Mouse (Mus musculus): ENCODE data around the gene Tmem210. TPM values are rescaled to one million over a fixed set of nuclear protein-coding genes. Genes with fewer than 3 reads are reported as not detected.

The Tmem210 gene
- polyA plus RNA-seq, 1 experiment from 2014 or later, result not detected

GRCm38 (mm10) chr2:25338303-25338702, 50.4 kb downstream of the Tmem210 start:
- H3K4me1 ChIP-seq (ENCODE audit: control insufficient read depth, insufficient read depth, low read length), result peaks cover 2% of the 10 kb centered on the region
- H3K27ac ChIP-seq (ENCODE audit: low read depth, low read length), result no peak overlapping the region
- H3K27me3 ChIP-seq (ENCODE audit: control insufficient read depth, insufficient read depth, low read length), result no peaks in the 10 kb centered on the region
- H3K36me3 ChIP-seq (ENCODE audit: control insufficient read depth, insufficient read depth, low read length), result peaks cover 13% of the 10 kb centered on the region
- H3K9me3 ChIP-seq (ENCODE audit: control insufficient read depth, low read length), result no peaks in the 10 kb centered on the region
- DNase-seq (ENCODE audit: low spot score), result no peak
- H3K4me2 ChIP-seq (ENCODE audit: low read depth), result no peak overlapping the region
- ATAC-seq (ENCODE audit: insufficient read depth, low FRiP score, low TSS enrichment), result no peak
- no peak overlapping the region for H3K4me3 ChIP-seq (ENCODE audit: low read depth, low read length)
- no peak overlapping the region for H3K9ac ChIP-seq (ENCODE audit: low read length)
- WGBS, result 94% methylated on average over 6 of the region's 6 CpGs

Other genes starting within 250 kb of the Tmem210 start
- 52.6 and 56.1 TPM in 2 replicates for gene Nsmf, start 233.8 kb upstream of the Tmem210 start, polyA plus RNA-seq (2014; fragmentation: Nextera tagmentation; extraction: Ambion mirVana)
- not detected in 2 replicates for gene Entpd8, start 207.8 kb upstream of the Tmem210 start, polyA plus RNA-seq (2014; fragmentation: Nextera tagmentation; extraction: Ambion mirVana)
- gene Noxa1, start 193.0 kb upstream of the Tmem210 start, polyA plus RNA-seq (2014; fragmentation: Nextera tagmentation; extraction: Ambion mirVana), result 0.29 TPM in 1 of 2 replicates, not detected in the other
- gene Nrarp, start 107.4 kb upstream of the Tmem210 start, polyA plus RNA-seq (2014; fragmentation: Nextera tagmentation; extraction: Ambion mirVana), result 53.7 and 57.8 TPM in 2 replicates
- 1.6 and 1.9 TPM in 2 replicates for gene Tor4a, start 91.3 kb upstream of the Tmem210 start, polyA plus RNA-seq (2014; fragmentation: Nextera tagmentation; extraction: Ambion mirVana)
- 94.8 and 99.8 TPM in 2 replicates for gene Nelfb, start 76.7 kb upstream of the Tmem210 start, polyA plus RNA-seq (2014; fragmentation: Nextera tagmentation; extraction: Ambion mirVana)
- not detected in 2 replicates for gene Stpg3, start 73.5 kb upstream of the Tmem210 start, polyA plus RNA-seq (2014; fragmentation: Nextera tagmentation; extraction: Ambion mirVana)
- gene Fam166a, start 69.4 kb upstream of the Tmem210 start, polyA plus RNA-seq (2014; fragmentation: Nextera tagmentation; extraction: Ambion mirVana), result not detected in 2 replicates
- 515 and 528 TPM in 2 replicates for gene Tubb4b, start 63.4 kb upstream of the Tmem210 start, polyA plus RNA-seq (2014; fragmentation: Nextera tagmentation; extraction: Ambion mirVana)
- gene Slc34a3, start 53.8 kb upstream of the Tmem210 start, polyA plus RNA-seq (2014; fragmentation: Nextera tagmentation; extraction: Ambion mirVana), result not detected in 2 replicates
- not detected in 2 replicates for gene Rnf224, start 51.4 kb upstream of the Tmem210 start, polyA plus RNA-seq (2014; fragmentation: Nextera tagmentation; extraction: Ambion mirVana)
- gene Rnf208, start 45.9 kb upstream of the Tmem210 start, polyA plus RNA-seq (2014; fragmentation: Nextera tagmentation; extraction: Ambion mirVana), result 29.9 and 34.0 TPM in 2 replicates
- gene Cysrt1, start 45.7 kb upstream of the Tmem210 start, polyA plus RNA-seq (2014; fragmentation: Nextera tagmentation; extraction: Ambion mirVana), result not detected in 2 replicates
- gene AL732309.1, start 41.3 kb upstream of the Tmem210 start, polyA plus RNA-seq (2014; fragmentation: Nextera tagmentation; extraction: Ambion mirVana), result 5.1 and 6.6 TPM in 2 replicates
- 11.4 and 13.0 TPM in 2 replicates for gene Tmem203, start 32.7 kb upstream of the Tmem210 start, polyA plus RNA-seq (2014; fragmentation: Nextera tagmentation; extraction: Ambion mirVana)
- 4.0 and 5.3 TPM in 2 replicates for gene Tprn, start 25.5 kb upstream of the Tmem210 start, polyA plus RNA-seq (2014; fragmentation: Nextera tagmentation; extraction: Ambion mirVana)
- 217 and 227 TPM in 2 replicates for gene Ssna1, start 15.7 kb upstream of the Tmem210 start, polyA plus RNA-seq (2014; fragmentation: Nextera tagmentation; extraction: Ambion mirVana)
- gene Anapc2, start 15.7 kb upstream of the Tmem210 start, polyA plus RNA-seq (2014; fragmentation: Nextera tagmentation; extraction: Ambion mirVana), result 120 and 128 TPM in 2 replicates
- not detected in 2 replicates for gene Lrrc26, start 1.8 kb downstream of the Tmem210 start, polyA plus RNA-seq (2014; fragmentation: Nextera tagmentation; extraction: Ambion mirVana)
- gene Grin1, start 31.0 kb downstream of the Tmem210 start, polyA plus RNA-seq (2014; fragmentation: Nextera tagmentation; extraction: Ambion mirVana), result 2.5 and 3.7 TPM in 2 replicates
- 65.8 and 87.4 TPM in 2 replicates for gene Man1b1, start 44.2 kb downstream of the Tmem210 start, polyA plus RNA-seq (2014; fragmentation: Nextera tagmentation; extraction: Ambion mirVana)
- 16.2 and 20.6 TPM in 2 replicates for gene Dpp7, start 68.2 kb downstream of the Tmem210 start, polyA plus RNA-seq (2014; fragmentation: Nextera tagmentation; extraction: Ambion mirVana)
- 5.1 and 7.0 TPM in 2 replicates for gene Uap1l1, start 77.5 kb downstream of the Tmem210 start, polyA plus RNA-seq (2014; fragmentation: Nextera tagmentation; extraction: Ambion mirVana)
- 49.2 and 53.7 TPM in 2 replicates for gene Sapcd2, start 84.2 kb downstream of the Tmem210 start, polyA plus RNA-seq (2014; fragmentation: Nextera tagmentation; extraction: Ambion mirVana)
- 0.12 TPM in 1 of 2 replicates, not detected in the other for gene Entpd2, start 107.7 kb downstream of the Tmem210 start, polyA plus RNA-seq (2014; fragmentation: Nextera tagmentation; extraction: Ambion mirVana)
- gene Npdc1, start 111.2 kb downstream of the Tmem210 start, polyA plus RNA-seq (2014; fragmentation: Nextera tagmentation; extraction: Ambion mirVana), result 133 TPM in 2 replicates
- 0.11 TPM in 1 of 2 replicates, not detected in the other for gene Fut7, start 135.1 kb downstream of the Tmem210 start, polyA plus RNA-seq (2014; fragmentation: Nextera tagmentation; extraction: Ambion mirVana)
- 5.0 and 5.6 TPM in 2 replicates for gene Abca2, start 140.6 kb downstream of the Tmem210 start, polyA plus RNA-seq (2014; fragmentation: Nextera tagmentation; extraction: Ambion mirVana)
- 0.72 and 0.89 TPM in 2 replicates for gene Clic3, start 168.7 kb downstream of the Tmem210 start, polyA plus RNA-seq (2014; fragmentation: Nextera tagmentation; extraction: Ambion mirVana)
- gene Paxx, start 172.9 kb downstream of the Tmem210 start, polyA plus RNA-seq (2014; fragmentation: Nextera tagmentation; extraction: Ambion mirVana), result 22.0 and 26.3 TPM in 2 replicates
- 0.43 TPM in 1 of 2 replicates, not detected in the other for gene Ptgds, start 181.9 kb downstream of the Tmem210 start, polyA plus RNA-seq (2014; fragmentation: Nextera tagmentation; extraction: Ambion mirVana)
- not detected in 2 replicates for gene Lcn12, start 205.8 kb downstream of the Tmem210 start, polyA plus RNA-seq (2014; fragmentation: Nextera tagmentation; extraction: Ambion mirVana)
- gene Fbxw5, start 212.6 kb downstream of the Tmem210 start, polyA plus RNA-seq (2014; fragmentation: Nextera tagmentation; extraction: Ambion mirVana), result 82.4 and 88.3 TPM in 2 replicates
- gene C8g, start 213.6 kb downstream of the Tmem210 start, polyA plus RNA-seq (2014; fragmentation: Nextera tagmentation; extraction: Ambion mirVana), result 4.4 and 5.1 TPM in 2 replicates

Measured in neural tube, embryonic 11.5 days (tissue).